Mouse (Mus musculus) urinary bladder, postnatal 4 days (tissue): ENCODE results near the gene Gjb1.
A peak's percentile ranks its signal among the peaks of the same experiment; 100 is the strongest.
"Not testable (repeated sequence)": the region's sequence is repeated elsewhere in the genome, so short reads cannot be mapped to it uniquely, and the experiment has no call there.

Source experiments
- DNase-seq, 2 experiments: peaks; one replicate each; pipeline ENCODE4 v3.0.0; 2021 to 2022; ENCODE audit warnings: low spot score in 2 of 2

Gjb1 gene

DNA sequence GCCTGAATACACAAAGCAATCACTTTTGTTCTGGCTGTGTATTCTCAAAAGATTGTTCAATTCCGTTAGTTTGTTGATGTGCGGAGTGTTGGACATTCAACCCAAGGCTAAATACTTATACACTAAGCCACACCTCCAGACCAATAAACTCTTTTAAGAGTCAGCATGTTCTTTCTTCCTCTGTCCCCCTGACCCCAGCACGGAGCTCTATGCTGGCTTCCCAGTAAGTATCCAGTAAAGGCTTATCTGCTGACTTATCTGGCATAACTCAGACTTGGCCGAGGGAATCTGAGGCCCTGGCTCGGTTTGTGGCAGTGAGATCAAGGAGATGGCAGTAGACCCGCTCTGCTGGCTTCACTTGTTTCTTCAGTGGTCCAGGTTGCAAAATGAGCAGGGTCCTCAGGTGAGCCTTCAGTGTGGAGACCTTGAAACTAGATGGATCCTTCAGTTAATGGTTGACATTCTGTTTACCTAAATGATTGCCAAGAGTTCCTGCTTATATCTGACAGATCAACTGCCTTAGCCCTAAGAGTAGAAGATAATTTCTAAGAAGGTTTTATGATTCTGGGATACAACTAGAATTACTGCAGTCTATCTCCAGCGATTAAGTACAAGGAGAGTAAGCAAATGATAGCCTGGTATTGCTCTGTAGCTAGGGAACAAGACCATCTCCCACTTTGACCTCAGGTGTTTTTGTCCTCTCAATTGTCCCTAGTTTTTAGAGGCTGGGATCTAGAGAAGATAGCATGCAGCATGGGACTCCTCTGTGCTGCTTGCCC lies at the start of gene Gjb1:
Gjb1 (plus strand) TSS at position 189 of the 779 bp plus-strand sequence.
- no peak for DNase-seq

DNA sequence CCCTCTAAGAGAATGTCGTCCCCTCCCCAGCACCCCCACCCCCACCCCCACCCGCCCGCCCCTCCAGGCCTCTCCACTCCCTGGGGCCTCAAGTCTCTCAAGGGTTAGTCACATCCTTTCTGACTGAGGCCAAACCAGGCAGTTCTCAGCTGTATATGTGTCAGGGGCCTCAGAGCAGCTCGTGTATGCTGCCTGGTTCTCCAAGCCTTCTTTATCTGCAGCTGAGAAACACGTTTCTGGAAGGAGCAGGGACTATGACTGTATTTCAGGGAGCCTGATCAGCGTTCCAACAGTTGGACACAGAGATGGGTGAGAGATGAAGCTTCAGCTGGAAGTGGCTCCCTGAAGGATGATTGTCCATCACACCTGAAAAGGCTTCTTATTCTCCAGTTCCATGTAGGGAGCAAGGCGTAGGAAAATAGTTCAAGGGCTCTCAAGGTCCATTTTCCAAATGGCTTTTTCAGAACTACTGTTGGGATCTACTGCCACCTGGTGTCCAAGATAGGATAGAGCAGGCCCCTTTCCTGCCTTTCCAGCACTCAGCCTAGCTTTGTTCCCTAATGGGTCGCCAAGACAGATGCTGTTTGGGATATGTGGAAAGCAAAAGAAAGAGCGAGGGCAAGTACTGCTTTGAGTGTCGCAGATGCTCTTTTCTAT lies 46.7 kb upstream of the Gjb1 start:
- peak; percentile 33 to 63 for DNase-seq

DNA sequence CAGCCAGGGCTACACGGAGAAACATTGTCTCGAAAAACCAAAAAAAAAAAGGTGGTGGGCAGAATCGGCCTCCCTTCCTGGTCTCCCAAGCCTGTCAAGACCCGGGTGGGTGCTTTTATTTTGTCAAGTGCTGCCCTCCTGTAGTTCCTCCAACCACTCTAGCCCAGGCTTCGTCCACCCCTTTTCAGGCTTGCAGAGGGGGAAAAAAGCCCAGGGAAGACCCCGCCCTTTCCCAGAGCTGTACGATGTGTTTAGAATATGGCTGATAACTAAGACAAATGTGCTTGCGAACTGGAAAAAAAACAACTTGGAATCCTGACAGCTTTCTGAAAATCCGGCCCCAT lies 44.2 kb upstream of the Gjb1 start:
- DNase-seq, result no peak

DNA sequence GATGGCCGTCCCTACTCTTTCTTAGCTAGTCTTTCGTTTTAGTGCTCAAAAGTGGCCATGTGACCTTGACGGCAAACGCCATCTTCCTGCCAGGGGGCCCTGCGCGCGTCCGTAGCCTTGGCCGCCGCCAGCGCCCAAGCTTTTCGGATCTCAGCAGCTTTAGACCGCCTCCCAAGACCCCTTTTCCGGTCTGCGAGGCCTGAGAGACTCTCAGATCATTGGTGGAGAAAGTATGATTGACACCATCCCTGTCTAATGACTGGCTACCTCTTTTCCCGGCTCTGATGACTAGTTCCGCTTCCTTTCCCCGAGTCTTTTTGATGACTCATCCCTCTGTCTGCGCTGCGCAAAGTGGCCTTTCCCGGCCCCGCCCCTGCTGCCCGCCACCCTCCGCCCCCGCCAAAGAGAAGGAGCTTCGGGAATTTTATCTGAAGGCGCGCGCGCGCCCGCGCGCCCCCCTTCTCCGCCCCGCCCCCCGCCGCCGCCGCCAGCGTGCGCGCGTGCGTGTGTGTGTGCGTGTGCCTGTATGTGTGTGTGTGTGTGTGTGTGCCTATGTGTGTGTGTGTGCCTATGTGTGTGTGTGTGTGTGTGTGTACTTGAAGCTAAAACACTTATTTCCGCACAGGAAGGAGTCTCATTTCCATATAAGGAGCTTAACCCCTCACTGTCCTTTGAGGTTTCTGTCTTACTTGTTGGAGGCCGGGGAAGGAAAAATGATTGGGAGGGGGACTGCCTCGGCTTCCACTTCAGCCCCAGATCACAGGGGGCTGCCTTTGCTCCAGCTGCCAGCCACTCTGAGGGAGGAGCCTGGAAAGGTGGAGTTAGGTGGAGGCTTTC lies 43.6 kb upstream of the Gjb1 start:
- DNase-seq, result peak; percentile 77 to 83

DNA sequence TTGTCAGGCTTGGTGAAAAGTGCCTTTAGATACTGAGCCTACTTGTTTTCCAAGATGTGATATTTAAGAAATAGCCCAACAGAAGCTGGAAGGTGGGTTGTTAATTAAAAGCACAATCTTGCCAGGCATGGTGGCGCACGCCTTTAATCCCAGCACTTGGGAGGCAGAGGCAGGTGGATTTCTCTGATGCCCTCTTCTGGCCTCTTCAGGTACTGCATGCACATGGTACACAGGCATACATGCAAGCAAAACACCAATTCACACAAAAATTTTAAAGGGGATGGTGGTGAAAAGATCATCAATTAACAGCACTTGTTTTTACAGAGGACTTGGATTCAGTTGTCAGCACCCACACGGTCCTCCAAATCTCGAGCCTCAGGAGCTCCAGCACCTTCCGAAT lies 41.6 kb upstream of the Gjb1 start:
- no peak for DNase-seq

DNA sequence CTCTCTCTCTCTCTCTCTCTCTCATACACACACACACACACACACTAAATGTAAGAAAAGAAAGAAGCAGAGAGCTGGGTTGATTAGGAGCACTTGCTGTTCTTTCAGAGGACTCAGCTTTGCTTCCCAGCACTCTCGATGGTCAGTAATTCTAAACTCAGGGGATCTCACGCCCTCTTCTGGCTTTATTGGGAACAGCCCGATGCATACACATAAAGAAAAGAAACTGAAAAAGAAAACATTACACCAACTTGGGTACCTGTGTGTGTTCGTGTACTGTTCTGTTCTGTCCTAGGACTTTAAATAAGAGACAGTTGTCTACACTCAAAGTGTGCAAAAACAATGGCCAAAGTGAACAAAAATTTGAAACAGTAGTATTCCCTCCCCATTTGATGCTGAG lies 37.5 kb upstream of the Gjb1 start:
- no peak for DNase-seq

DNA sequence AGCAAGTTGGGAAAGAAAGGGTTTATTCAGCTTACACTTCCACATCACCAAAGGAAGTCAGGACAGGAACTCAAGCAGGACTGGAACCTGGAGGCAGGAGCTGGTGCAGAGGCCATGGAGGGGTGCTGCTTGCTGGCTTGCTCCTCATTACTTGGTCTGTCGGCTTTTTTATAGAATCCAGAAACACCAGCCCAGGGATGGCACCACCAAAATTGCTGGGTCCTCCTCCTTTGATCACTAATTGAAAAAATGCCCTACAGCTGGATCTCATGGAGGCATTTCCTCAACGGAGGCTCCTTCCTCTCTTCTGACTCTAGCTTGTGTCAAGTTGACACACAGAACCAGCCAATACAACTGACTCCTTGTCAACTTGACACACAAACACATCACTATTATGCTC lies 33.3 kb upstream of the Gjb1 start:
- not testable (repeated sequence) for DNase-seq

DNA sequence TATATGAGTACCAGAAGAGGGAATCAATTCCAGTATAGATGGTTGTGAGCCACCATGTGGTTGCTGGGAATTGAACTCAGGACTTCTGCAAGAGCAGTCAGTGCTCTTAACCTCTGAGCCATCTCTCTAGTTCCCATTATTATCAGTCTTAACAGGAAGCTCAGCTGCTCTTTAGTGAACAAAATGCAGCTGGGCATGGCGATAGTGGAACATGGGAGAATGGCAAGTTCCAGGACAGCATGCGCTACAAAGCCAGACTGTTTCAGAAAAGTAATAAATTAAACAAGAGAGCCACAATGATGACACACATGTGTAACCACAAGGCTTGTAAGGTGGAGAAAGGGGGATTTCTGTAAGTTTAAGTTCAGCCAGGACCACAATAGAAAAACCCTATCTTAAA lies 30.7 kb upstream of the Gjb1 start:
- DNase-seq, result no peak

DNA sequence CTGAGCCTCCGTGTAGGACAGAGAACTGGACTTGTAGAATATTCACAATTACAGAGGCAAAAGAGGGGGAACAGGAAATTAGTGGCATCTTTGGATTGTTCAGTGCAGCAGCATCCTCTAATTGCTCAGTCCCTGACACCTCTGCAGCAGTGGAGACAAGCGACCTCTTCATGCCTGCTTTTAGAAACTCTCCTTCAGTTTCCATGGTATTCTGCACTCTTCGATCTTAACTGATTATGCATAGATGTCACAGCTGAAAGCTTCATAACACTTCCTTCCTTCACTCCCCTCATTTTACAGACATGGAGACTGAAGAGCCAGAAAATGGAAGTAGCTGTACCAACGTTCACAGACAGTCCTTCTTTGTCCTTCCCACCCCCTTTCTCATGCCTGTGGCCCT lies 29.7 kb upstream of the Gjb1 start:
- no peak for DNase-seq

DNA sequence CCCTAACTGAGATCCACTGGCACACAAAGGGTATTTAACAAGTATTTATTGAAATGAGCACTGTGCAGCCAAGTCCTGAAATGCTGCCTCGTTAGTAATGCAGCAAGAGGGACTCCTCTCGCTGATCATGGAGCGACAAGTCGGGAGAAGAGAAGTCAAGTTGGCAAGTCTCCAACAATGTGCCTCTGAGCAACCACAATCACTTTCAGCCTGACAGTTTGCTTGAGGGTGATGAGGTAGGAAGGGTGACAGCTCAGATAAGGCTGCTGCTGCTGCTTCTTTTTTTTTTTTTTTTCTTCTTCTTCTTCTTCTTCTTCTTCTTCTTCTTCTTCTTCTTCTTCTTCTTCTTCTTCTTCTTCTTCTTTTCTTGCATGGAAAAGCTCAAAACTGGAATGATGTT lies 25.0 kb upstream of the Gjb1 start:
- no peak for DNase-seq

DNA sequence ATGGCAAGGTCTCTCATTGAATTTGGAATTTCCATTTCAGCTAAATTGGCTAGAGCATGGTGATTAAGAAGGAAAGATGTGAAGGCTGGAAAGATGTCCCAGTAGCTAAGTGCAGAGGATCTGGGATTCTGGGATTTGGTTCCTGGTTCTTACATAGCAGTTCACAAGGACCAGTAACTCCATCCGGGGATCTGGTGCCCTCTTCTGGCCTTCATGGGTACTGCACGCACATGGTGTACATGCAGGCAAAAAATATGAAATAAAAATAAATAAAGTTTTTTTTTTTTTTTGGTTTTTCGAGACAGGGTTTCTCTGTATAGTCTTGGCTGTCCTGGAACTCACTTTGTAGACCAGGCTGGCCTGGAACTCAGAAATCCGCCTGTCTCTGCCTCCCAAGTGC lies 17.3 kb upstream of the Gjb1 start:
- not testable (repeated sequence) for DNase-seq

DNA sequence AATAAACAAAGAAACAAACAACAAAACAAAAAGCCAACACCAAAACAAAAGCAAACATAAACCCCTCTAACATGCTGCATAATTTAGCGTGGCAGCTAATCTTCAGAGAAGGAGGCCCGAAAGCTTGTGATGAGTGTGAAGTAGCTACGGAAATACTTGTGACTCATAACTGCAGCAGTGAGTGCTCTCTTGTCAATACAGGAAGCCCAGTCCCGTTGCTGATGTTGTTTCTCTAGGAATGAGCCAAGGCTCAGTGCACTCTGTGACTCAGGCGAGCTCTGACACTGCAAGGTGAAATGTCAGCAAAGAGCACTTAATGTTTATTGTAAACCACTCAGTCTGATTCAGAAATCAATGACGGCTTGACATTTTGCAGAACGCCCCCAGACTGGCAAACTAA lies 7.2 kb upstream of the Gjb1 start:
- no peak for DNase-seq

DNA sequence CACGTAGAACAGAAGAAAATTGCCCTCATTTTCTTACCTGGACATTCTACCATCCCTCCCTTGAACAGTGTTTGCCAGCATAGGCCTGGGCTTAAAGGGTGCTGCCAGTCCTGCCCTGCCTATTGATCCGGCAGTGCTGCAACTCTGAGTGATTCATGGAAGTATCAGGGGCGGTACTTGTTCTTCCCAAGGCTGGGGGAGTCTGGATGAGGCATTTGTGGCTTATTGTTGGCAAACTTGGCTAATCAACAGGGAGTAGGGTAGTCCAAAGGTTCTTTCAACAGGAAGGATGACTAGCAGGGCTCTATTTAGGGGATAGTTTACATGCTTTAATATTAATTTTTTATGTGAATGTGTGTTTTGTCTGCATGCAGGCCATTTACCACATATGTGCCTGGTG lies 5.6 kb upstream of the Gjb1 start:
- DNase-seq, result no peak

DNA sequence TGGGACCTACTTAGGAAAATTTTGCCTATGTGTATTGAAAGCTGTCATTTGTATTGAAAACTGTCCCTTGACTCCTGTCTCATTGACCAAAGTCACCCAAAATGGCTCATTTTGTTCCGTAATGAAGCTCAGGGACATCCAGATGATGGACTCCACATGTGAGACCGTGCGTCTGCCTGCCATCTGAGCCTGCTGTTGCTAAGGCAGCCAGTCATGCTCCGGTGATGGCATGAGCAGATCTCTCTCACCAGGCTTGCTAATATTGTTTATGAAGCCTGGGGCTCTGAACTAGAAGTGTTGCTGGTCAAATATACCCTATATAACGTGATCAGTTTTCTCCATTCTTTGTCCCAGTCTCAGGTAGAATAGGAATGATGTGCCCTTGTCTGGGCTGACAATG lies 3.2 kb upstream of the Gjb1 start:
- DNase-seq, result no peak

DNA sequence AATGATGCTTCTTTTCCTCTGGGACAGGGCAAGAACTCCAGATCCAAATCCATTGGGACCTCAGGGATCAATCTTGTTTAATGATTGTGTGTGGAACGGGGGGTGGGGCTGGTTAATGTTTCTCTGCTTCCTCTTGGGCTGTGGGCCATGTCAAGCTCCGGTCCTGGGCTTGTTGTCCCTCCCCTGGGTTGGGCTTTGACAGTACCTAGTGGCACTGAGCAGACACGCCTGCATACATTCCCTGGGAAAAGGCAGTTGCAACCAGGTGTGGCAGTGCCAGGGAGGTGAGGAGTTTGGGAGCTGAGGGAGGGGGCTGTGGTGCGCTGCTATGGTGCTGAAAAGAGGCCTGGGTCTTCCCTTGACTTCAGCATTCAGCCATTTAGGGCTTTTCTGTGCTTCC lies 898 bp downstream of the Gjb1 start:
- DNase-seq, result no peak

DNA sequence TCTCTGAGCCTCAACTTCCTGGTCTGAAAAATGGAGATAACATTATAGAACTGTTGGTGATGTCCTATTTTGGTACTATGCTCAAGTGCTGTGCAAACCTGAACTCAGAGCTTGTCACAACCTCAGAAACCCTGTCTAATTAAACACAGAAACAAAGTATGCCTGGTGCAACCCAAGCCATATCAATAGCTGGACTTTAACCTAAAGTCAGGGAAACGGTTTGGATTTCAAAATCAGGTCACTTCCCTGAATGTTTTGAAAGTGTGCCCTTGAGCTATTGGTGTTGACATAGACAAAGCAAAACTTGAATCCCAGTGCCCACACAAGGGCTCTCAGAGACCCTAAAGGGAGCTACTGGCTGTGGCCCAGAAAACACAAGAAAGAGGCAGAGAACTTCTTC lies 3.6 kb downstream of the Gjb1 start:
- DNase-seq, result no peak

DNA sequence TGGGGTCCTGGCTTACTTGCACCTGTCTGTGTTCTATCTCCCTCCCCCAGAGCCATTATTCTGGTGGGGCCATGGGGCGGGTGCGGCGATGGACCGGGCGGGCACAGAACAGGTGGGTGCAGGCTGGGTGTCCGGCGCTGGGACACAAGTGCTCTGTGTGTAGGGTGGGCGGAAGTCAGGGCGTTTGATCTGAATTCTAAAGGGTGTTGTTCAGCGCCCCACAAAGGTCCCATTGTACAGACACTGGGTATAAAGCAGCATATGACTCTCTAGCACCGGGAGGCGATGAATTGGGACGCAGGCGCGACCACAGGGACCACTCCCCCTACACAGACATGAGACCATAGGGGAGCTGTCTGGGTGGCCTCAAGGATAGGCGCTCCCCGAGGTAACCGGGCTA lies 7.3 kb downstream of the Gjb1 start:
- DNase-seq, result no peak

DNA sequence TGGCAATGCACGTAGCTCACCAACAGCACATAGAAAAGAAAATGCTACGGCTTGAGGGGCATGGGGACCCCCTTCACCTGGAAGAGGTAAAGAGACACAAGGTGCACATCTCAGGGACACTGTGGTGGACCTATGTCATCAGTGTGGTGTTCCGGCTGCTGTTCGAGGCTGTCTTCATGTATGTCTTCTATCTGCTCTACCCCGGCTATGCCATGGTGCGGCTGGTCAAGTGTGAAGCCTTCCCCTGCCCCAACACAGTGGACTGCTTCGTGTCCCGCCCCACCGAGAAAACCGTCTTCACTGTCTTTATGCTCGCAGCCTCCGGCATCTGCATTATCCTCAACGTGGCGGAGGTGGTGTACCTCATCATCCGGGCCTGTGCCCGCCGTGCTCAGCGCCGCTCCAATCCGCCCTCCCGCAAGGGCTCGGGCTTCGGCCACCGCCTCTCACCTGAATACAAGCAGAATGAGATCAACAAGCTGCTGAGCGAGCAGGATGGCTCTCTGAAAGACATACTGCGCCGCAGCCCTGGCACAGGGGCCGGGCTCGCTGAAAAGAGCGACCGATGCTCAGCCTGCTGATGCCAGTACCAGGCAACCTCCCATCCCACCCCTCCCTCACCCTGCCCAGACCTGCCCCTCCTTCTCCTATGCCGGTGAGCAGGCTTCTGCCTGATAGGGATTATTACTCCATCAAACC lies 8.4 kb downstream of the Gjb1 start:
- no peak for DNase-seq

DNA sequence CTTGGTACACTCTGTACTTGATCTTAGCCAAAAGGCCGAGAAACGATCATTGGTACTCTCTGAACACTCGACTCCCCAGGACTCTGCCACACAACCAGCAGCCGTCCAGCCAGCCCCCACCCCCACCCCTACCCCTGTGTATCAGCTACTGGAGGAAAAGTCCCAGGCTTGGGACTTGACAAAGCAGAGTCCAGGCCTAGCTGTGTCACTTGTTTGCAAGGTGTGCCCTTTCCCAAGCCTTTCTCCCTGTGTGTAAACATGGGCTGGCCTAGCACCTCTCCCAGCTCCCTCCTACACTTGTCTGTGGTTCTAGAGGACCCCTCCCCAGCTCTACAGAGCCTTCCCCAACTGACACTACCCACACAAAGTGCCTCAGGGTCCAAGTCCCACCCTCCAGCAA lies 10.0 kb downstream of the Gjb1 start:
- no peak for DNase-seq

DNA sequence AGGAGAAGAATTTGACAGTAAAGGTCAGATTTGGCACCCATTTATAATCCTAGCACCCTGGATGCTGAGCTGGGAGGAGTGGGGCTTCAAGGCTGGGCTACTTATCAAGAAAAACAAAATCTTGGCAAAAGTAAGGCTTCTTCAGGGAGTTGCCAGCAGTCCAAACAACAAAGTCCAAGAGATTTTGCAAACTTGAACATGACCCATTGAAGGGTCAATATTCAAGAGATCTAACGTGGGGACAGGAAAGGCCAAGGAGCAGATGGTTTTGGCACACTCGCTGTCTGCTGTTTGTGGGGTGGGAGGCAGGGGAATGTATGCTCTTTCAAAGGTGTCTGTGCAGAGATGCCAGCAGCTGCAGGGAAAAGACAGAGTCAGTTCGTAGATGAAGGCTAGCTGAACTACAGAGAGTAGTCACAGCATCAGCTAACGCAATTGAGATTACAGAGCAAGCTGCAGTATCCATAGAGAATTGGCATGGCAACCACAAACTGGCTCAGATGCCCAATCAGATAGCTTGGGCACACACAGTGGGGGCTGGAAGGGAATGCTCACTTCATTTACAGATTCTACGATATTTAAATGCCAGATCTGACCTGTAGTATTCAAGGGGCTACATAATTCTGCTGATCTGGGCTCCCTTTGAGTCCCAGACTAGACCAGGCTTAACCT lies 12.8 kb downstream of the Gjb1 start:
- DNase-seq, result no peak

DNA sequence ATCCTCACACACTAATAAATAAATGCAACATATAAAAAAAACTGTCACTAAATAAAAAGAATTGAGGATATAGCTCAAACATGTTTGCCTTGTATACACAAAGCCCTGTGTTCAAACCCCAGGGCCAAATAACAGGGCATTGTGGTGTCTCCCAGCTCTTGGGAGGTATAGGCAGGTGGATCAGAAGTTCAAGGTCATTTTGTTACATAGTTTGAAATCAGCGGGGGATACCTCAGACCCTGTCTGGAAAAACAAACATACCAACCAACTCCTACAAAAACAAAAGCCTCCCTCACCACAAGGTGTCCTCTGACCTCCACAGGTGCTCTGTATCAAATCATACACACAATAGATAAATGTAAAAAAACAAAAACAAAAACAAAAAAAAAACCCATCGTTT lies 18.2 kb downstream of the Gjb1 start:
- DNase-seq, result no peak

DNA sequence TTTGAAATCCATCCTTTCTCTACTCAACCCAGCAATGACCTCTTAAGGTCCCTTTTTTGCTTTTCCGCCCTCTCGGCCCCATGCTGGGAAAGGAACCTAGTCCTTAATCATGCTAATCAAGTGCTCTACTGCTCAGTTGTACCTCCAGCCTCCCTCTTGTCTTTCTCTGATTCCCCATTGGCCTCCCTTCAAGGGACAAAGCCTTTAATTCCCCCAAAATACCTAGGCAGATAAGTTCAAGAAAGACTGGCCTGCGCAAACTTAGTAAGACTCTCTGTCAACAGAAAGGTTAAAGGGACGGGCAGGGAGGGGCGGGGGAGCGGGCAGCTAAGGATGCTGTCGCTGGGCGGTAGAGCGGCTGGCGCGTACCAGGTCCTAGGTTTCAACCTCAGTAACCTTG lies 20.3 kb downstream of the Gjb1 start:
- DNase-seq, result no peak
